Comparison of ENCODE assay signal across 13 mouse cellular contexts in the genomic region with DNA sequence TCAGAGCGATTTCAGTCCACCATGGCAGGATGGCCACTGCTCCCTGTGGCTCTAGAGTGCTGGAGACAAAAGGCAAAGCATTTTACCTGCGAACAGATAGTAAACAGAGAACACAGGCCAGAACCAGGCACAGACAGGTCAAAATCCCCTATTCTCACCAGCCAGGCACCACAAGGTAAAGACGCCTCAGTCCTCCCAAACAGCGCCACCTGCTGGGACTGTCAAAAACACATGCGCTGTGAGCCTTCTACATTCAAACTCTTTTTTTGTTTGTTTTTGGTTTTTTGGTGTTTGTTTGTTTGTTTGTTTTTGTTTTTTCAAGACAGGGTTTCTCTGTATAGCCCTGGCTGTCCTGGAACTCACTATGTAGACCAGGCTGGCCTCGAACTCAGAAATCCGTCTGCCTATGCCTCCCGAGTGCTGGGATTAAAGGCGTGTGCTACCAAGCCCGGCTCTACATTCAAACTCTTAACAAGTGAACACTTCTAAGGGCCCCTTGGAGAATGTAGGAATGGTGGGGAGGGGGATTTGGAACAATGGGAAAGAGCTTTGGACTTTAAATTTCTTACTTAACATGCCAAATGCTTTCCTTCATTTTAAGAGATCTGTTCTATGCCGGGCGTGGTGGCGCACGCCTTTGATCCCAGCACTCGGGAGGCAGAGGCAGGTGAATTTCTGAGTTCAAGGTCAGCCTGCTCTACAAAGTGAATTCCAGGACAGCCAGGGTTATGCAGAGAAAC. TPM values are rescaled to one million over a fixed set of nuclear protein-coding genes. Genes with fewer than 3 reads are reported as not detected.
DNase-seq lines count a peak whose midpoint lies in the region; ATAC-seq and TF ChIP-seq lines count a peak whose summit lies in the region.
"Had no signal": no experiment of that assay in that cellular context is flagged by ENCODE, and none has a peak within 500 bp of the region (broad histone marks: within the 10 kb centered on the region; RNA-seq: fewer than 3 reads in every experiment).

No protein-coding gene starts in this region.

- DNase-seq in hindbrain, postnatal 0 days (ENCODE audit: low spot score), result no peak
- DNase-seq in hindbrain, embryonic 14.5 days (ENCODE audit: low spot score), result no peak
- DNase-seq in 3T3-L1 (ENCODE audit: low read depth, low spot score), result peak; percentile 31
- peak; percentile 38 for DNase-seq in liver, postnatal 0 days
- no peak for DNase-seq in left cerebral cortex, adult 9 months (ENCODE audit: low spot score in 2 of 2)
- DNase-seq in left cerebral cortex, adult 11 months (ENCODE audit: low spot score), result no peak
- DNase-seq in cerebellum, postnatal 25 days, result no peak
- DNase-seq: cerebellum, adult 11-12 months; gastrocnemius, postnatal 36 days had no signal

- no peaks in the 10 kb centered on the region for H3K4me1 ChIP-seq in hindbrain, postnatal 0 days (ENCODE audit: insufficient read depth, low read length)
- H3K4me1 ChIP-seq in hindbrain, embryonic 14.5 days (replicated peaks; ENCODE audit: control insufficient read depth, insufficient read depth, low read length), result no peaks in the 10 kb centered on the region
- no peaks in the 10 kb centered on the region for H3K4me1 ChIP-seq in ES-Bruce4 (ENCODE audit: control insufficient read depth, insufficient read depth, low read length)
- H3K4me1 ChIP-seq in liver, postnatal 0 days (ENCODE audit: insufficient read depth), result no peaks in the 10 kb centered on the region
- H3K4me1 ChIP-seq: midbrain, embryonic 12.5 days had no signal

- TF ChIP-seq EP300 in ES-Bruce4 (IDR thresholded peaks at IDR 0.05; ENCODE audit: insufficient read depth, low read depth, low read length), result no peak
- no peak for TF ChIP-seq EP300 in liver, postnatal 0 days (IDR thresholded peaks at IDR 0.05; ENCODE audit: low read depth)

- H3K36me3 ChIP-seq in hindbrain, postnatal 0 days (ENCODE audit: insufficient read depth, low read length), result no peaks in the 10 kb centered on the region
- no peaks in the 10 kb centered on the region for H3K36me3 ChIP-seq in hindbrain, embryonic 14.5 days (replicated peaks; ENCODE audit: control insufficient read depth, insufficient read depth)
- H3K36me3 ChIP-seq in ES-Bruce4 (ENCODE audit: control insufficient read depth, insufficient read depth, low read length, poor library complexity, severe bottlenecking), result no peaks in the 10 kb centered on the region
- H3K36me3 ChIP-seq in liver, postnatal 0 days (replicated peaks; ENCODE audit: insufficient read depth, low read length), result no peaks in the 10 kb centered on the region
- H3K36me3 ChIP-seq: limb, embryonic 13.5 days; midbrain, embryonic 12.5 days had no signal

- WGBS in hindbrain, postnatal 0 days, result 91% methylated on average over 15 of the region's 15 CpGs
- WGBS in hindbrain, embryonic 14.5 days, result 88% methylated on average over 15 of the region's 15 CpGs
- 80% methylated on average over 15 of the region's 15 CpGs for WGBS in liver, postnatal 0 days (ENCODE audit: insufficient replicate concordance)

- no peaks in the 10 kb centered on the region for H3K27me3 ChIP-seq in hindbrain, postnatal 0 days (ENCODE audit: insufficient read depth, low read length)
- H3K27me3 ChIP-seq in hindbrain, embryonic 14.5 days (ENCODE audit: control insufficient read depth, insufficient read depth, low read length), result no peaks in the 10 kb centered on the region
- no peaks in the 10 kb centered on the region for H3K27me3 ChIP-seq in ES-Bruce4 (ENCODE audit: control insufficient read depth, insufficient read depth, low read length, poor library complexity, severe bottlenecking)
- H3K27me3 ChIP-seq in liver, postnatal 0 days (ENCODE audit: insufficient read depth, low read length), result no peaks in the 10 kb centered on the region
- H3K27me3 ChIP-seq: limb, embryonic 13.5 days; midbrain, embryonic 12.5 days had no signal

- H3K4me2 ChIP-seq in hindbrain, postnatal 0 days (ENCODE audit: low read depth, low read length), result no peak overlapping the region
- no peak overlapping the region for H3K4me2 ChIP-seq in hindbrain, embryonic 14.5 days (replicated peaks)
- no peak overlapping the region for H3K4me2 ChIP-seq in liver, postnatal 0 days (ENCODE audit: low read depth, low read length)
- H3K4me2 ChIP-seq: limb, embryonic 13.5 days; midbrain, embryonic 12.5 days had no signal

- no peaks in the 10 kb centered on the region for H3K9me3 ChIP-seq in hindbrain, postnatal 0 days (ENCODE audit: low read length)
- no peaks in the 10 kb centered on the region for H3K9me3 ChIP-seq in hindbrain, embryonic 14.5 days (ENCODE audit: control insufficient read depth, low read length)
- H3K9me3 ChIP-seq in ES-Bruce4 (replicated peaks; ENCODE audit: control insufficient read depth, insufficient read depth, low read length, poor library complexity, severe bottlenecking), result no peaks in the 10 kb centered on the region
- no peaks in the 10 kb centered on the region for H3K9me3 ChIP-seq in liver, postnatal 0 days (ENCODE audit: low read length)
- H3K9me3 ChIP-seq: limb, embryonic 13.5 days; midbrain, embryonic 12.5 days had no signal

- TF ChIP-seq POLR2A in ES-Bruce4 (IDR thresholded peaks at IDR 0.05; ENCODE audit: insufficient read depth, low read length), result no peak

- peak; percentile 31 for TF ChIP-seq CTCF in hindbrain, postnatal 0 days (IDR thresholded peaks at IDR 0.05; ENCODE audit: low read depth)
- TF ChIP-seq CTCF in ES-Bruce4 (IDR thresholded peaks at IDR 0.05; ENCODE audit: low read depth, low read length), result peak; percentile 73
- TF ChIP-seq CTCF in liver, postnatal 0 days (IDR thresholded peaks at IDR 0.05; ENCODE audit: low read depth), result peak; percentile 62

- no peak overlapping the region for H3K4me3 ChIP-seq in hindbrain, postnatal 0 days (ENCODE audit: low read length)
- H3K4me3 ChIP-seq in hindbrain, embryonic 14.5 days (replicated peaks; ENCODE audit: low read length), result no peak overlapping the region
- no peak overlapping the region for H3K4me3 ChIP-seq in ES-Bruce4 (ENCODE audit: low read depth, low read length)
- no peak overlapping the region for H3K4me3 ChIP-seq in liver, postnatal 0 days (ENCODE audit: low read depth, low read length)
- H3K4me3 ChIP-seq: erythroblast, embryonic 14.5 days; limb, embryonic 13.5 days; midbrain, embryonic 12.5 days had no signal

- no peak overlapping the region for H3K9ac ChIP-seq in hindbrain, postnatal 0 days (replicated peaks; ENCODE audit: low read length)
- H3K9ac ChIP-seq in hindbrain, embryonic 14.5 days, result no peak overlapping the region
- no peak overlapping the region for H3K9ac ChIP-seq in ES-Bruce4 (ENCODE audit: low read depth, poor library complexity, severe bottlenecking)
- no peak overlapping the region for H3K9ac ChIP-seq in liver, postnatal 0 days (replicated peaks)
- H3K9ac ChIP-seq: limb, embryonic 13.5 days; midbrain, embryonic 12.5 days had no signal

- H3K27ac ChIP-seq in hindbrain, postnatal 0 days, result no peak overlapping the region
- H3K27ac ChIP-seq in hindbrain, embryonic 14.5 days, result no peak overlapping the region
- H3K27ac ChIP-seq in ES-Bruce4 (ENCODE audit: insufficient read depth, low read length), result no peak overlapping the region
- H3K27ac ChIP-seq in liver, postnatal 0 days (ENCODE audit: low read depth), result no peak overlapping the region
- H3K27ac ChIP-seq: limb, embryonic 13.5 days; midbrain, embryonic 12.5 days had no signal

- ATAC-seq in hindbrain, postnatal 0 days, result no peak
- no peak for ATAC-seq in hindbrain, embryonic 14.5 days (ENCODE audit: low FRiP score)
- ATAC-seq in liver, postnatal 0 days, result no peak

RNA-seq across cellular contexts. Expression of a gene that starts 58.2 kb away (rescaled TPM):
- total RNA-seq in hindbrain, postnatal 0 days (2014; rRNA removed), result 7.2 and 12.8 TPM in 2 replicates
- 17.3 and 18.8 TPM in 2 replicates for polyA plus RNA-seq in hindbrain, postnatal 0 days (2015; fragmentation: Nextera tagmentation; extraction: Ambion mirVana)
- 14.7 and 17.9 TPM in 2 replicates for polyA plus RNA-seq in hindbrain, embryonic 14.5 days (2014; fragmentation: Nextera tagmentation; extraction: Ambion mirVana)
- polyA plus RNA-seq in ES-Bruce4 (2011; ENCODE audit: insufficient read depth, insufficient read length, low read depth, missing spikeins), result 3.0 and 5.1 TPM in 2 replicates
- polyA plus RNA-seq in liver, postnatal 0 days (2015; fragmentation: Nextera tagmentation; extraction: Ambion mirVana), result 190 and 192 TPM in 2 replicates

Comparison
In these comparisons a context has a peak if more than half of its experiments do, and no peak if none do; other contexts are left out.
1. DNase-seq: peak in 3T3-L1 (single experiment) and liver, postnatal 0 days (single experiment); none in hindbrain, postnatal 0 days (single experiment), hindbrain, embryonic 14.5 days (single experiment), left cerebral cortex, adult 9 months (0 of 2), left cerebral cortex, adult 11 months (single experiment) and cerebellum, postnatal 25 days (0 of 2).
2. Peak in every context shown above with its lines, with median percentiles within 50 percentile points of each other: CTCF ChIP-seq.